Mouse (Mus musculus) retina, postnatal 1 day (tissue): ENCODE results near the gene Gja1.
A peak's percentile ranks its signal among the peaks of the same experiment; 100 is the strongest.
"Not testable (repeated sequence)": the region's sequence is repeated elsewhere in the genome, so short reads cannot be mapped to it uniquely, and the experiment has no call there.

Experiments
- DNase-seq: peaks from one replicate; pipeline ENCODE4 v3.0.0-alpha.2; 2012

The Gja1 gene

DNA sequence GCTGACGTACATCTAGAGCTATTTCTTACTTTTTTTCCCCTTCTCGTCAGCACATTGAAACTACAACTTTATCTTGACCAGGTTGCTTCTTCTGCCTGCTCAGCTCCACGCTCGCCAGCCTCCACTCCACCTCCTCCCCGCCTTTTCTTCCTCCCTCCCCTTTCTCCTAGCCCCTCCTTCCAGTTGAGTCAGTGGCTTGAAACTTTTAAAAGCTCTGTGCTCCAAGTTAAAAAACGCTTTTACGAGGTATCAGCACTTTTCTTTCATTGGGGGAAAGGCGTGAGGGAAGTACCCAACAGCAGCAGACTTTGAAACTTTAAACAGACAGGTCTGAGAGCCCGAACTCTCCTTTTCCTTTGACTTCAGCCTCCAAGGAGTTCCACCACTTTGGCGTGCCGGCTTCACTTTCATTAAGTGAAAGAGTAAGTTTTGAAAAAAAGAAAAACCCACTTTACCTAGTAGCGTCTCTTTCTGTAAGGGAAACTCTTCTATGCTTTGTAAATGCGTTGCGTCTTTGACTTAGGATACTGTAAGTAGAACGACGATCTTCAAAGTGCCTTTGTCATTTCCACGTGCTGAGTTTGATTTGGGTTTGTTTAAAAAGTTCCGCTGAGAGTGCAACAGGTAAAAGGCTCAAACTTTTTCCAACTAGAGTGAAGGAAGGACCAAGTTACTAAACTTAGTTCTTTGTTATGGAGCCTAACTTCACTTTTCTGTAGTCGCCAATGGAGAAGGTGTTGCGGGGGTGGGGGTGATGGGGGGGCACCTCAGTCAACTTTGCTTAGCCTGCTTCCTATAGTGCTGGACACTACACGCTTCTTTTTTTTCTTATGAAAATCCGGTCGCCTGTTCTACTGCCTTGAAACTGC is at the start of gene Gja1:
Gja1 (plus strand) TSS at position 234 of the 869 bp plus-strand sequence.
- DNase-seq, result peak; percentile 42

DNA sequence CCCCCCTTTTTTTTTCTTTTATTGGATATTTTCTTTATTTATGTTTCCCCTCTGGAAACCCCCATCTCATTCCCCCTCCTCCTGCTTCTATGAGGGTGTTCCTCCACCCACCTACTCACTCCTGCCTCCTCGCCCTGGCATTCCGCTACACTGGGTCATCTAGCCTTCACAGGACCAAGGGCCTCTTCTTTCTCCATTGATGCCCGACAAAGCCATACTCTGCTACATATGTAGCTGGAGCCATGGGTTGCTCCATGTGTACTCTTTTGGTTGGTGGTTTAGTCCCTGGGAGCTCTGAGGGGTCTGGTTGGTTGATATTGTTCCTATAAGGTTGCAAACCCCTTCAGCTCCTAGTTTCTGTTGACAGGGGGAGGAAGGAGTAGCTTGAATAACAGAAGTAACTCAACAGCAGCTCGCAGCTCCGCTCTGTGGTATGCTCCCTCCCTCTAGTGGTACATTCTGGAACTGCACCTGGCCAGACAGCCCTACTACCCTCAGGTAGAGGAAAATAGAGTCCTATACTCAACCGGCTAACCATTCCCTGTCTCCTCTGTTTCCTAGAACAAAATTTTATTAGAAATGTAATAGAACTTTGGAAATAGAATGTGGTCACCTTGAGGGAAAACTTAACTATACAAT is 38.2 kb upstream of the Gja1 start:
- DNase-seq, result peak; percentile 76

DNA sequence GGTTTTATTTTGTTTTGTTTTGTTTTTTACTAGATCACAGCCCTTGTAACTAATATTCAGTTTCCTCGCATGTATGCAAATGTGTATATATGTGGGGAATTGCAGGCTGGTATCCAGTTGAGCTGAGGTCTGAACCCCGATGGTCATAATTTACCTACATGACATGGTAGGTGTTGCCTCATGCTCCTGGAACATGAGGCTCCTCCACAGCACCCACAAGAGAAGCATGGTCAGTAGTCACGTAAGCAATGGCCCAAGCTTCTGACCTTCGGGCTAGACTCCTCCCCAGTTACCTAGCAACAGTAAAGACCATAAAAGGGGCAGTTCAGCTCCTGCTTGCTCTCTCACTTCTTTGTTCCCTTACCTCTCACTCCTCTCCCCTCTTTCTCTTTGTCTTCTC is 16.7 kb upstream of the Gja1 start:
- no peak for DNase-seq

DNA sequence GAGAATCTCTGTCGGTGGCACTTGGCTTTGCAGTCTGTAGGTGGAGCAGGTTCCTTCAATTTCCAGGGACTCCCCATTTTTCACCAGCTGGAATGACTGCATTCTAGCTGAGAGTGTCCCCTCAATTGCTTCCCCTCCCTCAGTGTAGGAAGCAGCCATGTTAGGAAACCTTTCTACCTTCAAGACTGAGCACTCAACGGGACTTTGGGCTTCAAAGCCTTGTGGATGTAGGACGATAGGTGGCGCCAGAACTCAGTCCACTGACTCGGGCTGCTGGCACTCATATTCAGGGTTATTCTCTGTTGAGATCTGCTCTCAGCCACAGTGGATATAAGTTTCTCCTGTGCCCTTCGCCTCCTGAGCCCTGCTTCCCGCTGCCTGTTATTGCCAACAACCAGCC is 8.1 kb upstream of the Gja1 start:
- DNase-seq, result peak; percentile 77

DNA sequence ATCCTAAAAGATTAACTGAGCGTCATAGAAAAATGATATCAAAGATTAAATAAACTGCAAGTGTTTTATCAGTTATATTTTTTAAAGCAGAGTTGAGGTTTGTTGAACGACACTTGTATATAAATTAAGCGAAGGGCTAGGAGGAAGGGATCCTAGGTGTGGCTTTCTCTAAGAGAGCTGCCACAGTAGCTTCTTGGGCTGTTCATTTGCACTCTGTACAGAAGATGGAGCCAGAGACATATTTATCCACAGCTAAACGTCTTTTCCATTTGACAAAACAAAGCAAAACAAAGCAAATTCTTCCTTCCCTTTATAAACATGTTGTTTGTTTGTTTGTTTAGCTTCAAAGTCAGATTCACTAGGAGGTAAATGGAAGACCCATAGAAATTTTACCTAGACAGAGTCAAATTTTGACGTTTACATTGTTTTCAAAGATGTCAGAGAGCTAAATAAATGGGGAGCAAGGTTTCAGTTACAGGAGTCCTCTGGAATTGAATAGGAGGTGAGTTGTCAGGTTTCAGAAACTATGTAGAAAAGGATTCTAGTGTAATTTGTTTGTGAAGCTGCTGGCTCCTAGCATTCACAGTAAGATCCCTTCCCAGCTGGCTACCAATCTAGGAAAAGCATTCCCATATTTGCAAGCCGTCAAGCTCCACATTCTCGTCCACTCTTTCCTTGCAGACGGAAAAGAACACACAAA is 4.0 kb upstream of the Gja1 start:
- DNase-seq, result peak; percentile 53

DNA sequence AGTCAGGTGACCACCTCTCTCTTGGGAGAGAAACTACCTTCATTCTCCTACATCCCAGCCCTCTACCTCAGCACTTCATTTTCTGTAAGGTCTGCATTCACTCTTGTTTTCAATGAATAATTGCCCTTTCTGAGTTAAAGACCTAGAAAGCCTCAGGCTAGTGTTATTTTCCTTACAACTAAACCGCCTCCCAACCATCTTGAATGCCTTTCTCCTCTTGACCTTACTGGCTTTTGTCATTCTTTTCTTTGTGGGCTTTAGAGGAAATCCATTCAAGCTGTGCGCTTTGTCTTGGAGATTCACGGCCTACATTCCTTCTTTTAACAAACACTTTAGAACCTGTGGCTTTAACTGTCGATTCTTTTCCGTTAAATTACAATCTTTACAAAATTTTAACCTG is 3.0 kb upstream of the Gja1 start:
- no peak for DNase-seq

DNA sequence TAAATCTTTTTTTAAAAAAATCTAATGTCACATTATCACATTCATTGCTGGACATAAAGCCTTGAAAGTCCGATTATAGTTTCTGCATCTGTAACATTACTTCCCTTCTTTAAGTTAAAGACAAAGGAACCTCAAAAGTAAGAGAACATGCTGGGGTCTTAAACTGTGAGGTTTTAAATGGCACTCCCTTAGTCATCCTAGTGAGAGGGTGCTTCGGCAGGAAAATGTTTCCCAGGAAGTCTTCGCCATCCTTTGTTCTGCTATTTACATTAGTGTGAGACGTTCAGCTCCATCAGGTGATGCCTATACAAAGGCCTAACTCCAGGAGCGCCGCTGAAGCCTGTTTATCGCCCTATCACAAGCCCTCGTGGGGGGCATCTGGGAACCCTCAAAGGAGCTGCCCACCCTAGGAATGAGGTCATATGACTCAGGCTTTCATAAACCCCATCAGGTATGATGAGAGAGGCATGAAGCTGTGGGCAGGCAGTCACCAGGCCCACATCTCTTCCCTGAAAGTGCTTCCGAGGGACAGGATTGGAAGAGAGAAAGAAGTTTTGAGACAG is 1.1 kb upstream of the Gja1 start:
- no peak for DNase-seq

DNA sequence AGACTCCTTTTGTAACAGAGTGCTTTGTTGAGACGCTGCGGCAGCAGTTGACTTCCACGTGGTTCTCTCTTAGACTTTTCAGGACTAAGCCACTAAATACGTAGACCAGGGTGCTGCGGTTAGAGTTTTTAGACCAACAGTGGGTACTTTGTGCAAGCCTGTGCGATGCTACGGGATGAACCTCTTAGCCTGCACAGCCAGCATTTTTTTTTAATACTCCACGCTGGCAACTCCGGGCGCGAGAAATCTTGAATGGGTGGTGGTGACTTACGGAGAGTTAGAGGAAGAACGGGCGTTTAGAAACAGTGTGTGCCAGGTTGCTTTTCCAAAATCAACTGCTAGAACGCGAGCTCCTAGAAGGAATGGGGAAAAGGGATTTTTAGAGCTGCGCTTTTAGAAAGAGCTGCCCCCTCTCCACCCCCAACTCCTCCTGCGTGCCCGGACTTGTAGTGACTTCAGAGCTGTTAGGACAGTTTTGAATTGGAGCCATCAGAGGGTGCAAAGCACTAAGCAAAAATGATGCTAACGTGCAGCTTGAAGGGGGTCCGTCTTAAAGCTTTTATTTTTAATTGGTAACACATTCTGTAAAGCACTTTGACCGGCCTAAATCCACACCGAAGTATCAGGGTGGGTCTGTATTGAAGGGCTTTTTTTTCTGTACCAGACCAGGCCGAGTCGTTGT is 977 bp downstream of the Gja1 start:
- peak; percentile 39 for DNase-seq

DNA sequence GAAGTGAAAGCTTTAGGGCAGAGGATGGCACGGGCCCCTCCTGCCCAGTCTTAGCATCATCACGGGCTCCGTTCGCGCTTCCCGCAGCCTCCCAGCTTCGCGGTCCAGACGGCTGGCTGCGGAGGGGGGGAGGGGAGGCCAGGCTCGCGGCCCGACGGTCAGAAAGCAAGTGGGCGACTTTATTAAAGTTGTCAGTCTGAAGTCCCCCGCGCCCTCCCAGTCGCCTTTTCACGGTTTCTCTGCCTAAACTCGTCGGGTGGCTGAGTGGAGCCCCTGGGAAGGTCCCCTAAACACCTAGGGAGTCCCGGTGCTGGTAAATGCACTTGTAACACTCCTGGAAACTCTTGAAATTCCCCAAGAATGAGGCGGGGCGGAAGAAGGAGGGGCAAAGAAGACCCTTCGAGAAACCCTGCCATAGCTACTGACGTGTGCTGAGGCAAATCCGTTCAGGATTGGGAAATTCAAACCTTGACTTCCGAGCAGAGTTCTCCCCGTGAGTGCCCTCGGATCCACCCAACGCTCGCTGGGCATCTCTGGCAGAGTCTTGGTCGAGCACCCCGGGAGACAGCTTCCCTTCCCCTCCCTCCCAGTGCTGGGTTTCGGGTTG is 1.6 kb downstream of the Gja1 start:
- DNase-seq, result peak; percentile 53

DNA sequence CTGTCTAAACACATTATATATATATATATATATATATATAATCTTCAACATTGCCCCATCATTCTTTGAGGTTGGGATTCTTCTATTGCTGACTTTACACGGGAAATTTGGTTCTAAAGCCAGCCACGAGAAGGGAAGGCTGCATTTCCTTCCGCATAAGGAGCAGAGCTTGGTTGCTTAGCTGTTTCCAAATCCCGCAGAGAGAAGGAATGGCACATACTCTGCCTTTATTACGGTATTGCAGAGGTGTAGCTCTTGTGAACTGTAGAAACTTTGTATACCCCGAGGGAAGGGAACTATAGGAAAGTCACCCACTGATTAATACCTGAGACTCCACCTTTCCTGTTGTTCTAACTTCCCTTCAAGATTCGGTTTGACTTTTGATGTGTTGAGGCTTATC is 2.6 kb downstream of the Gja1 start:
- DNase-seq, result no peak

DNA sequence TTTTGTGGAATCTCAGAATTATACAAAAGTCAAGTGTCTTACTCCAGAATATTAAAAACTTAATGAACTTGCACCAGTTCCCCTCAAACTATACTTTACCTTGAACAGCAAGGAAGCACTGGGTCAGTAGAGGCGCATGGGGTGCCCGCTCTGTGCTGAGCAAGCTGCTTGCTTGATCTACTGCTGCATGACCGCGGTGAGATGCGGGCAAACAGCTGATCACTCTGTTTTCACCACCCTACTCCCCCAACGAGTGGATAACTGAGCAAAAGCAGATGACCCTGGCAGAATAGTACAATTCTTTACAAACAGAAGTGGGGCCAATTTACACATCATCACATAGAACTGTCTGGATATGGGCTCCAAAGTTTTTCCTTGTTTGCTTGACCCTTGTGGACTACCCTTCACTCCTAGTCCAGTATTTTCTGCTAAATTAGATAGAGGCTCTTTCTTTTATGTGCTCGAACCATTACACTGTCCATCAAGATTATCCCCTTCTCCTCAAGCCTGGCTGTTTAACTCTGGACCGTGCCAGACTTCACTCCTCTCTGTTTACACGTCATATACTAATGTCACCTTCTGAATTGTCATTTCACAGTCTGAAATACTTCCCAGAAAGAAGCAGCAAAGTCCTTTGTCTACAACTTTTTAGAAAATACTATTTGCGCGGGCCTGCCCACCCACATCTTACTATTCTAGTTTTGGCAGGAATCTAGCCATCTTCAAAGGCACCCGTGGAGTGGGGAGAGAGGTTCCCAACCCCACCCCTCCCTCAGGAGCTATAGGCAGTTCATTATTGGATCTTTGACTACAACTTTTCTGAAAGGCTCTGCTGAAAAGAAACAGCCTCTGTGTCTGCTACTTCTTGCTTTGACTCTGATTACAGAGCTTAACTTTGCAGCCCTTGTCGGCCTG is 8.3 kb downstream of the Gja1 start:
- DNase-seq, result no peak

DNA sequence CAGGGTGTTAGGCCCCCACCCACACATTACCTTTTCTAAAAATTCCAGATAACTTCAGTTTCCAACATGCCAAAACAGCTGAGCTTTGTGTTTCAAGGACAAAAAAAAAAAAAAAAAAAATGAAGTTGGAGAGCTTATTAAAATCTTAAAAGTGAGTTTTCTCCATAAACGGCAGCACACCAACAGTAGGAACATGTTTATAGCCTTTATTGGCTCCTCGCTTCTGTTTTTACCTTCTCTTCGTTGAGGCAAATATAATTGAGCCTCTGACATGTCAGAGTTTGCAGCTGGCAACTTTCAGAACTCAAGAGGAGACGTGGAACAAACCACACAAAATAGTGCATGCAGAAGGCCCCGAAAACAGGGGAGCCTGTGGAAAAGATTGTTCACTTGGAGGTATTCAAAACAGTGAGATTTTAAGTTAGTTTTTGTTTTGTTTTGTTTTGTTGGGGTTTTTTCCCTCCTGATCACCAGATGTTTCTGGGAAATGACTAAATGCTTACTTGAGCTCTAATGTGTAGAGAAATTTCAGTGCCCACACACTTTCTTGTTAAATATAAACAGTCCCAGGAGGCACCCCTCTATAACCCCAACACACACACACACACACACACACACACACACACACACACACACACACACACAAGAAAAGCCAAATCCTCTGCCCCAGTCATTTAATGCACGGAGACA is 16.1 kb downstream of the Gja1 start:
- no peak for DNase-seq

DNA sequence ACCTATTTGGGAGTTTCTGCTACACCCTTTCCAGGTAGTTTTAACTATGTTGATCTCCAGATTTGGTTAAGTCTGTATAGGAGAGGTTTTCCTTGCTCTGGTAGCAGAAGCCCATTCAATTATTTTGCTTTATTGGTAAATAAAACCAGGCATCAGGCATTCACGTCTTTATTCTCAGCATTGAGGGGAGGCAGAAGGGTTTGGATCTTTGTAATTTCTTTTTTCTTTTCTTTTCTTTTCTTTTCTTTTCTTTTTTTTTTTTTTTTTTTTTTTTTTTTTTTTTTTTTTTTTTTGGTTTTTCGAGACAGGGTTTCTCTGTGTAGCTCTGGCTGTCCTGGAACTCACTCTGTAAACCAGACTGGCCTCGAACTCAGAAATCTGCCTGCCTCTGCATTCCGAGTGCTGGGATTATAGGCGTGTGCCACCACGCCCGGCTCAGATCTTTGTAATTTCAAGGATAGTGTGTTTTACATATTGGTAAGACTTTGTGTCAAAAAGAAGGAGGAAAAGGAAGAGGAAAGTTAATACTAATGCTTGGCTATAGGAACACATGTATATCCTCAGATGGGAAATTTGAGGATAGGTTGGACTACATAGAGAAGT is 16.8 kb downstream of the Gja1 start:
- not testable (repeated sequence) for DNase-seq

DNA sequence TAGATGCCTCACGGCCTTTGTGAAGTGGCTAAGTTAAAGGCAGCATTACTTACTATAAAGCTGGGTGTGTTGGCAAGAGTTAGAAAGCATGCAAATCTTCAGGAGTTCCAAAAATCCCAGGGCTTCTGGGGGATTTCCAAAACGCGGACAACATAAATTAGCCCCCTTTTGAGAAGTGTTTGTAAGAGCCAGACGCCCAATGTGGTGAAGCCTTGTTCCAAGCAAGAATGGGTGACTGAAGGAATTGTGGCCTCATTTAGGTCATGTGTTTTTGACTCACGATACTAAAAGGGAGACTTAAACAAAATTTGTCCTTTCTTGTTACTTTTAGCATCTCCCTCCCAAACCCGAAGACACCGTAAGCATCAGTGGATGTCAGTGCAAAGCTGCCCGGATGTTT is 20.7 kb downstream of the Gja1 start:
- DNase-seq, result no peak

DNA sequence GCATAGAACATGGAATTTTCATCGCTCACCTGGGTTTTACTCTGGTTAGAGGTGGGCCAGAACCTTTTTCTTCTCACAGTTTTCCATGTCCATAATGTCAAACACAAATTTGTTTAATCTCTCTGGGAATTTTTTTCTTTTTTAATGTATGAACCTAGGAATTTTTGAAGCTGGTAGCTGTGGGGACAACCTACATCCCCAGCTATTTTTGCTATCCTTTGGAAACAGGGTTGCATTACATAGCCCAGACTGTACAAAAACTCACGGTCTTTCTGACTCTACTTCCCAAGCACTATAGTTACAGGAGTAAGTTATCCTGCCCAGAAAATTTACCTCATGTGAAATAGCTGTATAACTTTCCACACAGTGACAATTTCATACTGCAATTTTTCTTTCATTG is 21.2 kb downstream of the Gja1 start:
- DNase-seq, result no peak

DNA sequence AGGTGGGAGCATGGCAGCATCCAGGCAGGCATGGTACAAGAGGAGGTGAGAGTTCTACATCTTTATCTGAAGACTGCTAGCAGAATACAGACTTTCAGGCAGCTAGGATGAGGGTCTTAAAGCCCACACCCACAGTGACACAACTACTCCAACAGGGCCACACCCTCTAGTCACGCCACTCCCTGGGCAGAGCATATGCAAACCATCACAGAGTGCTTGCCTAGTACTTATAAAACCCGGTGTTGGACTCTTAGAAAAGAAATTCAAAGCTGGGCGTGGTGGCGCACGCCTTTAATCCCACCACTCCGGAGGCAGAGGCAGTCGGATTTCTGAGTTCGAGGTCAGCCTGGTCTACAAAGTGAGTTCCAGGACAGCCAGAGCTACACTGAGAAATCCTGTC is 24.3 kb downstream of the Gja1 start:
- DNase-seq, result not testable (repeated sequence)

DNA sequence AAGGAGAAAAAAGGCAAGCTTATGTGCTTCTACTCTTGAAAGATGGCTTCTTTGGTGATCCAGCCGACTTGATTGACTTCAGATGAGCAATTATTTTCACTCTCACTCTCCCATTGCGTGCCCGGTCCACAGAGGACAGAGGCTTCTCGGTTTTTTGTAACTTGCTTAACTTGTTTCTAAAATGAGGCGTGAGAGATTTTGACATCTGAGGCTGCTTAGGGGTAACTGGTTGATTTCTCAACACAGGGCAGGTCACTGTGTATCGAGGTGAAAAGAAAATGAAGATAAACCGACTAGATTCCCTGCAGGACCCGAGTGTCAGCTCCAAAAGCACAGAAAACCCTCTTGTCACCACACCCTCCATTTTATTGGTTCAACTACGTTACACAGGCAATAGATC is 28.8 kb downstream of the Gja1 start:
- no peak for DNase-seq

DNA sequence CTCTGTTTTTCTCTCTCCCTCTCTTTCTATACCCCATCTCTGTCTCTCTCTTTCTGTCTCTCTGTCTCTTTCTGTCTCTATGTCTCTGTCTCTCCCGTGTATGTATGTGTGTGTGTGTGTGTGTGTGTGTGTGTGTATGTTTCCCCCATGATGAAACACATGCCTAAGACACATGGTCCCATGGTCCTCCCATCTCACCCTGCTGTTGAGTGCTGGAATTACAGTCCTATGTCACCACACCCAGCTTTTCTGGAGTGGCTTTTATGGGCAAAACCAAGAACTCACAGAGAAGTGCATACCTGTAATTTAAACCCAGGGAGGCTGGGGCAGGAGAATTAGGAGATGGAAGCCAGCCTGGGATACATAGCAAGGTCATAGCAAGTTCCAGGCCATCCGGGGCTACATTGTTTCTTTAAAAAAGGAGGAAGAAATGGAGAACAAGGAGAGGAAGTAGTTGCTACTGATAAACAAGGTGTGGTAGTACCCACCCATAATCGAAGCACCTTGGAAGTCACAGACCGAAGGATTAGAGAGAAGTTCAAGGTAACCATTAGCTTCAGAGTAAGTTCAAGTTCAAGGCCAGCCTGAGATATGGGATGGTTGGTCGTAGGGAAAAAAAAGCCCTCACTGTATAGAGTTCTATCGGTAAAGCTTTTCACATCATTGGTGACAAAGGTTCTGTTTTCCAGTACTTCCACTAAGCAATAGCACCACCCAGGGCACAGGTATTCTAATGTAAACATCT is 29.4 kb downstream of the Gja1 start:
- DNase-seq, result no peak

DNA sequence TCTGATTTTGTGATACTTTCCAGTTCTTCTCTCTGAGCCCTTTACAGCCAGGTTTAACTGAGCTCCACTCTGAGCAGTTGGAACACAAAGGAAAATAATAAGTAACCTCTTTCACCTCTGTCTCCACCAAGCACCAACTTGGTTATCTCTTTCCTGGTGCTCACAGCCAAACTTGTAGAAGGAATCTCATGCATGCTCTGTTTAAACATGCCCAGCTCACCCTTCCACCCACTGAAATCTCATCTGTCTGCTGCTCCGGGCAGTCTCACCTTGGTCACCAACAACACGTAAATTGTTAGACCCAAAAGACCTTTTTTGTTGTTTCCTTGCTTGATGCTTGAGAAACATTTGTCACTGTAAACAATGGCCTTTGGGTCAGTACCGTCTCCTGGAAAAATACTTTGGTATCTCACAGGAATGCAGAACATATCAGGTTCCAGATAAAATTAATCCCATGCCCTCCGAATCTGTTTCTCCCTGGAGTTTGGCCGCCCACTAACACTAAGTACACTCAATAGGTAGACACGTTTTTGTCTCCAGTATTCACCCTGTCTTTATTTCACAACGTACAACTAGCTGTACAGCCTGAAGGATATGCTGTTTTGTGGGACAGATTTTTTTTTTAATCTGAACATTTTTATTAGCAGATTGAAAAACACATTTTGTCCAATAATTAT is 38.9 kb downstream of the Gja1 start:
- DNase-seq, result no peak
